Mouse (Mus musculus): ENCODE data around the gene Ugt1a8.

DNA sequence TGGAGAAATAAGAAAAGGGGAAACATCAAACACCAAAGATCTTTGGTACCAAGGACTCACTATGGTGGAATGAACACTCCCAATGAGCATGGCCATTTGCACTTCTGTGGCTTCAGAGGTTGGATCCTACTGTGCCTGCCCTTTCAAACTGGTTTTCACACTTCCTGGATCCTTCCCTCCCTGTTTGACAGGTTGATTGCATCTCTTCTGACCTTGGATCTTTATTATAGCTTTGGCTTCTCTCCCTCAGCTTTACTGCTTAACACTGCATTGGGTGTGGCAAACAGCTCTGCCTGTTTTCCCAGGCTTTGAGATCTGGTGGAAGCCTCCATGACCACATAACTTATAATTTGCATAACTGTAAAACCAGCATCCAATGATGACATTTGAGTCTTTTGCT, 132.7 kb downstream of the Ugt1a8 start:
- TF ChIP-seq EP300 (IDR thresholded peaks at IDR 0.05; ENCODE audit: low read depth in 1 of 2, low read length in 2 of 2), result no peak
- no peak for TF ChIP-seq CTCF (IDR thresholded peaks at IDR 0.05 in 2 of 3, conservative IDR thresholded peaks at IDR 0.05 in 1 of 3; ENCODE audit: control insufficient read depth in 1 of 3, insufficient read depth in 1 of 3, low read depth in 2 of 3, low read length in 3 of 3, poor library complexity in 1 of 3, severe bottlenecking in 1 of 3)
- TF ChIP-seq MYC (IDR thresholded peaks at IDR 0.05; ENCODE audit: low read depth, low read length), result no peak
- TF ChIP-seq CHD2 (IDR thresholded peaks at IDR 0.05; ENCODE audit: low read length), result no peak
- TF ChIP-seq POLR2A (IDR thresholded peaks at IDR 0.05; ENCODE audit: control insufficient read depth in 1 of 2, insufficient read depth in 1 of 2, low read depth in 1 of 2, low read length in 2 of 2, poor library complexity in 1 of 2), result no peak
- no peak for TF ChIP-seq RAD21 (IDR thresholded peaks at IDR 0.05; ENCODE audit: low read depth, low read length)
- TF ChIP-seq GABPA (IDR thresholded peaks at IDR 0.05; ENCODE audit: low read depth, low read length), result no peak
- TF ChIP-seq BHLHE40 (IDR thresholded peaks at IDR 0.05; ENCODE audit: borderline replicate concordance, low read depth, low read length), result no peak
- TF ChIP-seq HCFC1 (IDR thresholded peaks at IDR 0.05; ENCODE audit: low read depth, low read length), result no peak
- no peak for TF ChIP-seq TBP (IDR thresholded peaks at IDR 0.05; ENCODE audit: low read depth, low read length)
- no peak for TF ChIP-seq SMC3 (IDR thresholded peaks at IDR 0.05; ENCODE audit: low read depth, low read length)
- TF ChIP-seq JUND (IDR thresholded peaks at IDR 0.05; ENCODE audit: low read depth, low read length), result no peak
- TF ChIP-seq NRF1 (IDR thresholded peaks at IDR 0.05; ENCODE audit: insufficient read depth, low read depth, low read length, poor library complexity, severe bottlenecking), result no peak

Measured in MEL (cell line).